Mouse (Mus musculus): ENCODE results near the gene Trpm6. TPM values are rescaled to one million over a fixed set of nuclear protein-coding genes. Genes with fewer than 3 reads are reported as not detected.

The Trpm6 gene
- polyA plus RNA-seq, 1 experiment = 0.06 TPM

- H3K79me2 ChIP-seq (ENCODE audit: control insufficient read depth, insufficient read depth) = peaks cover 62% of the 10 kb centered on the region
- peaks cover 32% of the 10 kb centered on the region for H3K36me3 ChIP-seq (ENCODE audit: control insufficient read depth, insufficient read depth)
- TF ChIP-seq MAX (IDR thresholded peaks at IDR 0.05) = no peak
- TF ChIP-seq USF1 (IDR thresholded peaks at IDR 0.05; ENCODE audit: low read depth) = no peak
- TF ChIP-seq FOSL1 (IDR thresholded peaks at IDR 0.05; ENCODE audit: insufficient read depth, low read length, poor library complexity, severe bottlenecking) = no peak
- no peak for TF ChIP-seq MYOG (IDR thresholded peaks at IDR 0.05; ENCODE audit: control insufficient read depth, extremely low read depth, insufficient read length)
- TF ChIP-seq CTCF (IDR thresholded peaks at IDR 0.05; ENCODE audit: control insufficient read depth, insufficient read depth, insufficient read length) = no peak
- TF ChIP-seq CEBPB (IDR thresholded peaks at IDR 0.05; ENCODE audit: low read depth) = no peak
- no peak for TF ChIP-seq MYOD1 (IDR thresholded peaks at IDR 0.05; ENCODE audit: control insufficient read depth, insufficient read length, low read depth)
Observed at GRCm38 (mm10) chr19:18716374-18716773, 33.4 kb upstream of the Trpm6 start.

DNA sequence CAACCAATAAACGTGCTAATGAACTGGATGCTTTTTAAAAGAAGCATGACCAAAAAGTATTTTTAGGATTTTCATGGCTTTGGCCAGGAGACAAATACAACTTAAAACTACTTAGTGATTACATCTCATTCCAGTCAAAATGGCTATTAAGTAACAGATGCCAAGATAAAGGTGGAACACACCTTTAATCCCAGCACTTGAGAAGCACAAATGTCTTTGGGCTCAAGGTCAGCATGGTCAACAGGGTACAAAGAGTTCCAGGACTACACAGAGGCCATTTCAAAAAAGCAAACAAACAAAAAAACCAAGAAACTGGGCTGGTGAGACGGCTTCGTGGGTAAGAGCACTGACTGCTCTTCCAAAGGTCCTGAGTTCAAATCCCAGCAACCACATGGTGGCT, 29.4 kb upstream of the Trpm6 start:
- no peaks in the 10 kb centered on the region for H3K27me3 ChIP-seq (ENCODE audit: control insufficient read depth, insufficient read depth, insufficient read length)
- no peak overlapping the region for H3K4me3 ChIP-seq (ENCODE audit: insufficient read depth, poor library complexity, severe bottlenecking)
- peaks cover 24% of the 10 kb centered on the region for H3K79me3 ChIP-seq (ENCODE audit: low read depth)
- TF ChIP-seq MYOG (IDR thresholded peaks at IDR 0.05; ENCODE audit: control insufficient read depth, extremely low read depth, insufficient read length) (no peak), FOSL1 (IDR thresholded peaks at IDR 0.05; ENCODE audit: insufficient read depth, low read length, poor library complexity, severe bottlenecking) (no peak), MYOD1 (IDR thresholded peaks at IDR 0.05; ENCODE audit: control insufficient read depth, insufficient read length, low read depth) (no peak), CTCF (IDR thresholded peaks at IDR 0.05; ENCODE audit: control insufficient read depth, insufficient read depth, insufficient read length) (no peak), MAX (IDR thresholded peaks at IDR 0.05) (no peak), USF1 (IDR thresholded peaks at IDR 0.05; ENCODE audit: low read depth) (no peak), CEBPB (IDR thresholded peaks at IDR 0.05; ENCODE audit: low read depth) (no peak)
- H3ac ChIP-seq (ENCODE audit: control insufficient read depth, insufficient read length, low read depth) = no peak overlapping the region
- H3K36me3 ChIP-seq (ENCODE audit: control insufficient read depth, insufficient read depth) = peaks cover 32% of the 10 kb centered on the region
- H3K79me2 ChIP-seq (ENCODE audit: control insufficient read depth, insufficient read depth) = peaks cover 39% of the 10 kb centered on the region

More at GRCm38 (mm10) chr19:18716374-18716773, 33.4 kb upstream of the Trpm6 start:
- Histone ChIP-seq H3ac (ENCODE audit: control insufficient read depth, insufficient read length, low read depth) (no peak overlapping the region), H3K79me3 (ENCODE audit: low read depth) (peaks cover 44% of the 10 kb centered on the region), H3K4me3 (ENCODE audit: insufficient read depth, poor library complexity, severe bottlenecking) (no peak overlapping the region), H3K27me3 (ENCODE audit: control insufficient read depth, insufficient read depth, insufficient read length) (no peaks in the 10 kb centered on the region)

DNA sequence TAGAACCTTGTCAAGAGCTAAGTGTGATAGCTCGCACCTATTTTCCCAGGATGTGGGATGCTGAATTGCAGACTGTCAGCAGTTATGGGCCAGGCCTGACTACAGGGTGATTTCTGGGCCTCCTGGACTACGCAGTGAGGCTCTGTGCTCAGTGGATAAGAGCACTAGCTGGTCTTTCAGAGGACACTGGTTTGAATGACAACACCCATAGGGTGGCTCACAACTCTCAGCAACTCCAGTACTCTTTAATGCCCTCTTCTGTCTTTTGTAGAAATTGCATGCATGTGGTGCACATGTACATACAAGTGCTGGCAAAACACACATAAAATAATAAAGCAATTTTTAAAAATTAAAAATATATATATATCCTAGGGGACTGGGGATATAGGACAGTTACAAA, 24.6 kb upstream of the Trpm6 start:
- no peak overlapping the region for H3ac ChIP-seq (ENCODE audit: control insufficient read depth, insufficient read length, low read depth)
- H3K79me2 ChIP-seq (ENCODE audit: control insufficient read depth, insufficient read depth) = no peaks in the 10 kb centered on the region
- H3K79me3 ChIP-seq (ENCODE audit: low read depth) = no peaks in the 10 kb centered on the region
- H3K4me3 ChIP-seq (ENCODE audit: insufficient read depth, poor library complexity, severe bottlenecking) = no peak overlapping the region
- H3K27me3 ChIP-seq (ENCODE audit: control insufficient read depth, insufficient read depth, insufficient read length) = no peaks in the 10 kb centered on the region
- TF ChIP-seq USF1 (IDR thresholded peaks at IDR 0.05; ENCODE audit: low read depth) (no peak), MYOG (IDR thresholded peaks at IDR 0.05; ENCODE audit: control insufficient read depth, extremely low read depth, insufficient read length) (no peak), FOSL1 (IDR thresholded peaks at IDR 0.05; ENCODE audit: insufficient read depth, low read length, poor library complexity, severe bottlenecking) (no peak), CTCF (IDR thresholded peaks at IDR 0.05; ENCODE audit: control insufficient read depth, insufficient read depth, insufficient read length) (no peak), CEBPB (IDR thresholded peaks at IDR 0.05; ENCODE audit: low read depth) (no peak), MAX (IDR thresholded peaks at IDR 0.05) (no peak), MYOD1 (IDR thresholded peaks at IDR 0.05; ENCODE audit: control insufficient read depth, insufficient read length, low read depth) (no peak)
- H3K36me3 ChIP-seq (ENCODE audit: control insufficient read depth, insufficient read depth) = no peaks in the 10 kb centered on the region

DNA sequence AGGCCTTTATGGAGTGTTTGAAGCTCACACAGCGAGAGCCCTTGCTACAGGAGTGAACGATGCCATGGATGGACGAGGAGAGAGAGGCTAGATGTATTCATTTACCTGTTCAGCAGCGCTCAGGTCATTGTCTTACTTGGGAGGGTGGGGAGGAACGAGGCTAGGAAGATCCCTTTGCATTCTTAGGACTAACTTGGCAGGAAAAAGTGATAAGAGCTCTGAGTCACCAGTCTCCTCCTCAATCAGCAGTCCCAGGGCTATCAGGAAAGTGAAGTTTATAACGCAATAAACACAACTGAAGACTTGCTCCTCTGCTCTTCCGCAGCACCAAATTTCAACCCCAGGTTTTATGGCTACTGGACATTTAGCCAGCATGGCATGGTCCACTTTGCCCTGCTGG, 19.5 kb upstream of the Trpm6 start:
- H3K4me3 ChIP-seq (ENCODE audit: insufficient read depth, poor library complexity, severe bottlenecking) = no peak overlapping the region
- H3K79me3 ChIP-seq (ENCODE audit: low read depth) = no peaks in the 10 kb centered on the region
- no peaks in the 10 kb centered on the region for H3K27me3 ChIP-seq (ENCODE audit: control insufficient read depth, insufficient read depth, insufficient read length)
- no peak for TF ChIP-seq MYOG (IDR thresholded peaks at IDR 0.05; ENCODE audit: control insufficient read depth, extremely low read depth, insufficient read length)
- TF ChIP-seq CEBPB (IDR thresholded peaks at IDR 0.05; ENCODE audit: low read depth) = no peak
- no peak for TF ChIP-seq USF1 (IDR thresholded peaks at IDR 0.05; ENCODE audit: low read depth)
- TF ChIP-seq CTCF (IDR thresholded peaks at IDR 0.05; ENCODE audit: control insufficient read depth, insufficient read depth, insufficient read length) = no peak
- no peak for TF ChIP-seq FOSL1 (IDR thresholded peaks at IDR 0.05; ENCODE audit: insufficient read depth, low read length, poor library complexity, severe bottlenecking)
- TF ChIP-seq MYOD1 (IDR thresholded peaks at IDR 0.05; ENCODE audit: control insufficient read depth, insufficient read length, low read depth) = no peak
- no peak for TF ChIP-seq MAX (IDR thresholded peaks at IDR 0.05)
- H3K36me3 ChIP-seq (ENCODE audit: control insufficient read depth, insufficient read depth) = no peaks in the 10 kb centered on the region
- no peak overlapping the region for H3ac ChIP-seq (ENCODE audit: control insufficient read depth, insufficient read length, low read depth)
- no peaks in the 10 kb centered on the region for H3K79me2 ChIP-seq (ENCODE audit: control insufficient read depth, insufficient read depth)

- Histone ChIP-seq H3K36me3 (ENCODE audit: control insufficient read depth, insufficient read depth) (no peaks in the 10 kb centered on the region), H3ac (ENCODE audit: control insufficient read depth, insufficient read length, low read depth) (no peak overlapping the region), H3K79me2 (ENCODE audit: control insufficient read depth, insufficient read depth) (no peaks in the 10 kb centered on the region), H3K4me3 (ENCODE audit: insufficient read depth, poor library complexity, severe bottlenecking) (no peak overlapping the region), H3K79me3 (ENCODE audit: low read depth) (no peaks in the 10 kb centered on the region), H3K27me3 (ENCODE audit: control insufficient read depth, insufficient read depth, insufficient read length) (no peaks in the 10 kb centered on the region)
- TF ChIP-seq CTCF (IDR thresholded peaks at IDR 0.05; ENCODE audit: control insufficient read depth, insufficient read depth, insufficient read length) = no peak
- TF ChIP-seq MYOD1 (IDR thresholded peaks at IDR 0.05; ENCODE audit: control insufficient read depth, insufficient read length, low read depth) = no peak
- TF ChIP-seq MAX (IDR thresholded peaks at IDR 0.05) = no peak
- TF ChIP-seq FOSL1 (IDR thresholded peaks at IDR 0.05; ENCODE audit: insufficient read depth, low read length, poor library complexity, severe bottlenecking) = no peak
- TF ChIP-seq MYOG (IDR thresholded peaks at IDR 0.05; ENCODE audit: control insufficient read depth, extremely low read depth, insufficient read length) = no peak
- TF ChIP-seq USF1 (IDR thresholded peaks at IDR 0.05; ENCODE audit: low read depth) = no peak
- TF ChIP-seq CEBPB (IDR thresholded peaks at IDR 0.05; ENCODE audit: low read depth) = no peak
Observed at GRCm38 (mm10) chr19:18731077-18731476, 18.7 kb upstream of the Trpm6 start.

DNA sequence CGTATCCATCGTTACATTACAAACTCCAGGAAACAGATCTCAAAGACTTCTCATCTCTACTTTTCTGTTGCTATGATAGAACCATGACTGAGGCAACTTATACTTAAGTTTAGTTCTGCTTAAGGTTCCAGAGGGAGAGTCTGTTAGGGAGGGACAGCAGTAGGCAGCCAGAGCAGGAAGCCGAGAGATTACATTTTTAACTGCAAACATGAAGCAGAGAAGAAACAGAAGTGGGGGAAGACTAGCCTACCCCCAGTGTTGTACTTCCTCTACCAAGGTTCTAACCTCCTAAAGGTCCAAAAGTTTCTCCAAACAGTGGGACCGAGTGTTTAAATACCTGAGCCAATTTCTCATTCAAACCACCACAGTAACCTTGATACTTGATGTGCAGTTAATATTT, 13.9 kb upstream of the Trpm6 start:
- Histone ChIP-seq H3K79me2 (ENCODE audit: control insufficient read depth, insufficient read depth) (no peaks in the 10 kb centered on the region), H3K27me3 (ENCODE audit: control insufficient read depth, insufficient read depth, insufficient read length) (no peaks in the 10 kb centered on the region), H3ac (ENCODE audit: control insufficient read depth, insufficient read length, low read depth) (no peak overlapping the region), H3K36me3 (ENCODE audit: control insufficient read depth, insufficient read depth) (no peaks in the 10 kb centered on the region), H3K79me3 (ENCODE audit: low read depth) (no peaks in the 10 kb centered on the region), H3K4me3 (ENCODE audit: insufficient read depth, poor library complexity, severe bottlenecking) (no peak overlapping the region)
- TF ChIP-seq CEBPB (IDR thresholded peaks at IDR 0.05; ENCODE audit: low read depth) (no peak), FOSL1 (IDR thresholded peaks at IDR 0.05; ENCODE audit: insufficient read depth, low read length, poor library complexity, severe bottlenecking) (no peak), USF1 (IDR thresholded peaks at IDR 0.05; ENCODE audit: low read depth) (no peak), CTCF (IDR thresholded peaks at IDR 0.05; ENCODE audit: control insufficient read depth, insufficient read depth, insufficient read length) (no peak), MYOD1 (IDR thresholded peaks at IDR 0.05; ENCODE audit: control insufficient read depth, insufficient read length, low read depth) (no peak), MAX (IDR thresholded peaks at IDR 0.05) (no peak), MYOG (IDR thresholded peaks at IDR 0.05; ENCODE audit: control insufficient read depth, extremely low read depth, insufficient read length) (no peak)

Measured in C2C12 (cell line).